Mouse (Mus musculus) kidney, embryonic 16.5 days (tissue): ENCODE data around the gene Flot1. TPM values are rescaled to one million over a fixed set of nuclear protein-coding genes. Genes with fewer than 3 reads are reported as not detected.

ENCODE experiments used
- ATAC-seq: fragments of 200-750 bp; cut with Nextera tagmentation; 2 replicates; pipeline ENCODE4 v1.8.0; 2017; ENCODE audit warnings: moderate TSS enrichment; ENCODE audit not compliant: low FRiP score, low TSS enrichment
- H3K27ac ChIP-seq: fragments of 300-500 bp; sonication (generic); 2 replicates; pipeline ENCODE4 v1.5.1; 2014; ENCODE audit warnings: low read length
- H3K27me3 ChIP-seq: fragments of 300-500 bp; sonication (generic); 2 replicates; pipeline ENCODE4 v1.6.1; 2014; ENCODE audit warnings: low read length, control low read depth, mixed read lengths; ENCODE audit not compliant: insufficient read depth
- H3K36me3 ChIP-seq: fragments of 300-500 bp; sonication (generic); 2 replicates; pipeline ENCODE4 v1.6.1; 2014; ENCODE audit warnings: low read length, control low read depth, mixed read lengths; ENCODE audit not compliant: insufficient read depth
- H3K4me1 ChIP-seq: fragments of 300-500 bp; sonication (generic); 2 replicates; pipeline ENCODE4 v1.6.1; 2014; ENCODE audit warnings: low read length, control low read depth, mixed read lengths; ENCODE audit not compliant: insufficient read depth
- H3K4me2 ChIP-seq: fragments of 300-500 bp; sonication (generic); replicated peaks from 2 replicates; pipeline ENCODE4 v1.6.1; 2014; ENCODE audit warnings: low read depth, low read length
- H3K4me3 ChIP-seq: fragments of 300-500 bp; sonication (generic); 2 replicates; pipeline ENCODE4 v1.5.1; 2014; ENCODE audit warnings: mild to moderate bottlenecking, low read length
- H3K9ac ChIP-seq: fragments of 300-500 bp; sonication (generic); replicated peaks from 2 replicates; pipeline ENCODE4 v1.6.1; 2014; ENCODE audit warnings: low read length
- H3K9me3 ChIP-seq: fragments of 300-500 bp; sonication (generic); 2 replicates; pipeline ENCODE4 v1.6.1; 2016; ENCODE audit warnings: low read length, control low read depth
- WGBS: fragments of 180-500 bp; shearing (Covaris S2); extraction: QIAGEN DNeasy Blood & Tissue Kit; methylation state at CpG from one replicate; pipeline ENCODE4 v1.1.7; 2014; 5-methylcytosine and 5-hydroxymethylcytosine counted together
- polyA plus RNA-seq: library from polyadenylated mRNA; unstranded; fragments of >200 nt; fragmentation: Nextera tagmentation; extraction: Ambion mirVana; gene quantifications from 2 replicates; pipeline ENCODE4 v1.2.1, GENCODE M21; 2015

Flot1 gene
- polyA plus RNA-seq, 1 experiment from 2014 or later = 56.9 TPM

- Histone ChIP-seq H3K9ac (no peak overlapping the region), H3K27me3 (0 out of 2 replicates have a peak, but pooled peaks cover 3% of the 10 kb centered on the region), H3K9me3 (no peaks in the 10 kb centered on the region), H3K4me2 (no peak overlapping the region), H3K4me3 (no peak overlapping the region), H3K36me3 (no peaks in the 10 kb centered on the region), H3K27ac (peak overlapping the region; percentile 26; the same call in 1 of the 2 replicates), H3K4me1 (peaks cover 42% of the 10 kb centered on the region)
- ATAC-seq = no peak
- WGBS = 40% methylated on average over 10 of the region's 10 CpGs
Measured at GRCm38 (mm10) chr17:35817226-35817625, 5.8 kb upstream of the Flot1 start.

- no peak overlapping the region for H3K4me3 ChIP-seq
- no peak for ATAC-seq
- H3K9ac ChIP-seq = no peak overlapping the region
- no peaks in the 10 kb centered on the region for H3K9me3 ChIP-seq
- no peak overlapping the region for H3K27ac ChIP-seq
- 83% methylated on average over 5 of the region's 5 CpGs for WGBS
- 0 out of 2 replicates have a peak, but pooled peaks cover 3% of the 10 kb centered on the region for H3K27me3 ChIP-seq
- peaks cover 44% of the 10 kb centered on the region for H3K4me1 ChIP-seq
- no peak overlapping the region for H3K4me2 ChIP-seq
- 0 out of 2 replicates have a peak, but pooled peaks cover under 1% of the 10 kb centered on the region for H3K36me3 ChIP-seq
Measured at GRCm38 (mm10) chr17:35820111-35820510, 2.9 kb upstream of the Flot1 start.

GRCm38 (mm10) chr17:35821439-35822430 is 1.3 kb upstream of the Flot1 start, which contains the start of gene Ier3:
Gene Ier3 (plus strand): TSS chr17:35821684.
- H3K4me3 ChIP-seq = peak within 1 kb of the TSS; percentile 79
- 0 out of 2 replicates have a peak, but pooled peaks cover 7% of the 10 kb centered on the region for H3K36me3 ChIP-seq
- H3K27ac ChIP-seq = peak within 1 kb of the TSS; percentile 92
- no peaks in the 10 kb centered on the region for H3K9me3 ChIP-seq
- peak within 1 kb of the TSS; percentile 94 for H3K4me2 ChIP-seq
- H3K27me3 ChIP-seq = 0 out of 2 replicates have a peak, but pooled peaks cover 3% of the 10 kb centered on the region
- peak within 1 kb of the TSS; percentile 87 for H3K9ac ChIP-seq
- ATAC-seq = peak; percentile 41; the same call in 1 of the 2 replicates
- under 1% methylated on average over 62 of the region's 62 CpGs for WGBS
- H3K4me1 ChIP-seq = peaks cover 36% of the 10 kb centered on the region

- no peaks in the 10 kb centered on the region for H3K9me3 ChIP-seq
- WGBS = 3% methylated on average over 11 of the region's 11 CpGs
- H3K36me3 ChIP-seq = peaks cover 15% of the 10 kb centered on the region
- H3K27ac ChIP-seq = peak overlapping the region; percentile 92
- H3K4me3 ChIP-seq = peak overlapping the region; percentile 79
- H3K27me3 ChIP-seq = 0 out of 2 replicates have a peak, but pooled peaks cover 3% of the 10 kb centered on the region
- peak overlapping the region; percentile 87 for H3K9ac ChIP-seq
- H3K4me2 ChIP-seq = peak overlapping the region; percentile 94
- ATAC-seq = peak; percentile 16
- H3K4me1 ChIP-seq = peaks cover 30% of the 10 kb centered on the region
Measured at GRCm38 (mm10) chr17:35822564-35822963, 466 bp upstream of the Flot1 start.

- H3K9ac ChIP-seq = no peak overlapping the region; the same call in 1 of the 2 replicates
- no peaks in the 10 kb centered on the region; the same call in 1 of the 2 replicates for H3K9me3 ChIP-seq
- ATAC-seq = no peak
- no peak overlapping the region for H3K4me2 ChIP-seq
- H3K27me3 ChIP-seq = 0 out of 2 replicates have a peak, but pooled peaks cover 3% of the 10 kb centered on the region
- whole genome bisulfite sequencing = 60% methylated on average over 7 of the region's 7 CpGs
- H3K4me3 ChIP-seq = no peak overlapping the region
- H3K27ac ChIP-seq = no peak overlapping the region
- peaks cover 28% of the 10 kb centered on the region for H3K4me1 ChIP-seq
- H3K36me3 ChIP-seq = peaks cover 21% of the 10 kb centered on the region
Measured at GRCm38 (mm10) chr17:35824402-35824801, 1.4 kb downstream of the Flot1 start.

DNA sequence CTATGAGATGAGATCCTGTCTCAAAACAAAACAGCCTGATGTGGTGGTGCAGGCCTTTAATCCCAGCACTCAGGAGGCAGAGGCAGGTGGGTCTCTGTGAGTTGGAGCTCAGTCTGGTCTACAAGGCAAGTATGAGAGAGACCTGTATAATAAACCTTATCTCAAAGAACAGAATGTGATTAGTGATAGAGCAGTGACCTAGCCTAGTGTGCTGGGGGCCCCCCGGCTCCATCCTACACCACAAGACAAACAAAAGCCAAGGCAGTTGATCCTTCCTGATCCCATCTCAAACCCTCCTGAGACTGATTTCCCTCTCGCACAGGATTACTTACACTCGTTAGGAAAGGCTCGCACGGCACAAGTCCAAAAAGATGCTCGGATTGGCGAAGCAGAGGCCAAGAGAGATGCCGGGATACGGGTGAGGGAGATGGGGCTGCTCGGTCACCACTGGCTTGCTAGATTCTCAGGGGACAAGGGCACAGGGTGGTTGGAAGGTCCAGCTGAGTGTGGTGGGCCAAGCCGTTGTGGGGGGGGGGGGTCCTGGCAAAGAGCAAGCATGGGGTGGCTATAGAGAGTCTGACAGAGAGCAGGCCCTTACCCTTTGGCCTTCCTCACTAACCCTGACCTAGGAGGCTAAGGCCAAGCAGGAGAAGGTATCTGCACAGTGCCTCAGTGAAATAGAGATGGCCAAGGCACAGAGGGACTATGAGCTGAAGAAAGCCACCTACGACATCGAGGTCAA is 2.2 kb downstream of the Flot1 start:
- peaks cover 21% of the 10 kb centered on the region for H3K36me3 ChIP-seq
- no peak overlapping the region for H3K9ac ChIP-seq
- H3K9me3 ChIP-seq = no peaks in the 10 kb centered on the region; the same call in 1 of the 2 replicates
- peaks cover 35% of the 10 kb centered on the region for H3K4me1 ChIP-seq
- WGBS = 92% methylated on average over 13 of the region's 13 CpGs
- H3K27ac ChIP-seq = no peak overlapping the region
- no peak for ATAC-seq
- H3K27me3 ChIP-seq = no peaks in the 10 kb centered on the region
- no peak overlapping the region for H3K4me2 ChIP-seq
- H3K4me3 ChIP-seq = no peak overlapping the region

DNA sequence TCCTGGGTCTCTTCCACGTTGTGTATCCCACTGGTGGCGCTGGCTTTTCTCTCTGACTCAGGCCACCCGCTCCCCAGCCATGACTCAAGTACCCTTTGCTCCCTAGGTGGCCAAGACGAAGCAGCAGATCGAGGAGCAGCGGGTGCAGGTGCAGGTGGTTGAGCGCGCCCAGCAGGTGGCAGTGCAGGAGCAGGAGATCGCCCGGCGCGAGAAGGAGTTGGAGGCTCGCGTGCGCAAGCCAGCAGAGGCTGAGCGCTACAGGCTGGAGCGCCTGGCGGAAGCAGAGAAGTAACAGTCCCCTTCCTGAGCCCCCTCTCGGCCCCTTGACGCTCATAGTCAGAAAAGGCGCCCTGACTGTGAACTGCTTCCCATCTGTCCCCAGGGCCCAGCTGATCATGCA is 6.7 kb downstream of the Flot1 start:
- Histone ChIP-seq H3K27me3 (no peaks in the 10 kb centered on the region), H3K4me3 (no peak overlapping the region), H3K27ac (0 out of 2 replicates have a peak overlapping the region, but pooled peaks have one; percentile 55), H3K4me2 (peak overlapping the region; percentile 32; the same call in 1 of the 2 replicates), H3K4me1 (peaks cover 21% of the 10 kb centered on the region), H3K9me3 (no peaks in the 10 kb centered on the region; the same call in 1 of the 2 replicates), H3K36me3 (peaks cover 47% of the 10 kb centered on the region), H3K9ac (peak overlapping the region; percentile 37; the same call in 1 of the 2 replicates)
- peak; percentile 71 for ATAC-seq
- 1% methylated on average over 21 of the region's 21 CpGs for WGBS

DNA sequence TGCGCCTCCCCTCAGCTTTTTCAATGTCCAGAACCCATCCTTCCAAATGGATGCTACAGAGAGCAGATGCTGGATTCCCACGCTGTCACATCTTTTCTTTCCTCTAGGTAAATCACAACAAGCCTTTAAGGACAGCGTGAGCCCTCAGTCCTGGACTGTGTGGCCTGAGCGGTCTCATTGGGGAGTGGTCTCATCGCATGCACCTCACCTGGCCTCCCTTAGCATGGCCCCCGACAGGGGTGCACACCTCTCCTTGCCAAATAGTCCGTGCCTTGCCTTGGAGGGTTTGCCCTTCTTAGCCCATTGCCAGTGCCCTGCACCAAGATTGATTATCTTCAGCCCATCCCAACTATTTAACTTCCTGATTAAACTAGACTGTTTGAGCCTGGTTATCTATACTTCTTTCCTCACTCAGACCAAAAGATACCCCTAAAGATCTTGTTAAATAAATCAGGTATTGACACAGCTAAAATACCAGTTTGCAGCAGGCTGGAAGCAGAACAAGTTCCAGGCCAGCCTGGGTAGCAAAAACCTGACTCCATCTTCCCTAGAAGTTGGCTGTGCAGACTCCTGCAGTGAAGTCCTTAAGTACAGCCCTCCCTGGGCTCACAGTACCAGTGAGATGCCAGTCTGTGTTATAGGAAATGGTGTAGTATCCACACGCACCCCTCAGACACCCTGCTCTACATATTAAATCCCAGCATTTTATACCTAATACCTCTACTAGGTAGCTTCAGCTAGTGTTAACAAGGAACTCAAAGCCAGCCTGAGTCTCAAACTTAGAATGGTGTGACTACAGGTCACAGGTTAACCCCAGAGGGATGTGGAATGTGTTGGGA is 9.6 kb downstream of the Flot1 start:
- H3K9ac ChIP-seq = no peak overlapping the region
- H3K36me3 ChIP-seq = peaks cover 50% of the 10 kb centered on the region
- H3K9me3 ChIP-seq = no peaks in the 10 kb centered on the region; the same call in 1 of the 2 replicates
- no peak overlapping the region for H3K4me3 ChIP-seq
- no peak for ATAC-seq
- 61% methylated on average over 8 of the region's 8 CpGs for WGBS
- peaks cover 36% of the 10 kb centered on the region for H3K4me1 ChIP-seq
- no peaks in the 10 kb centered on the region for H3K27me3 ChIP-seq
- no peak overlapping the region for H3K4me2 ChIP-seq
- no peak overlapping the region for H3K27ac ChIP-seq
